Comparison of ENCODE assay signal across 22 mouse cellular contexts in genomic region chr5:20334549-20334948, GRCm38 (mm10).
DNase-seq lines count a peak whose midpoint lies in the region; ATAC-seq lines count a peak whose summit lies in the region.
"Had no signal": no experiment of that assay in that cellular context is flagged by ENCODE, and none has a peak within 500 bp of the region (broad histone marks: within the 10 kb centered on the region; RNA-seq: fewer than 3 reads in every experiment).

No protein-coding gene starts in this region.

- ATAC-seq in lung, embryonic 16.5 days (ENCODE audit: low read depth) = peak; percentile 87
- ATAC-seq in hindbrain, embryonic 12.5 days (ENCODE audit: low FRiP score) = no peak
- ATAC-seq: CD4-positive, CD25-positive, alpha-beta regulatory T cell, adult 4 months; forebrain, embryonic 13.5 days; forebrain, postnatal 0 days; hindbrain, postnatal 0 days had no signal

- H3K4me3 ChIP-seq in lung, embryonic 16.5 days (ENCODE audit: low read length) = no peak overlapping the region
- no peak overlapping the region for H3K4me3 ChIP-seq in hindbrain, embryonic 12.5 days
- no peak overlapping the region for H3K4me3 ChIP-seq in forebrain, embryonic 10.5 days
- H3K4me3 ChIP-seq: embryonic facial prominence, embryonic 12.5 days; forebrain, embryonic 13.5 days; gastrocnemius, adult 2 months; heart, embryonic 12.5 days; hindbrain, embryonic 13.5 days had no signal

- peak; percentile 6 for DNase-seq in adrenal gland, postnatal 10 days
- DNase-seq in adrenal gland, adult (ENCODE audit: inconsistent age in 2 of 2, low spot score in 1 of 2) = no peak
- DNase-seq in lung, postnatal 14 days = no peak
- peak; percentile 4 to 29 for DNase-seq in lung, postnatal 4 days
- DNase-seq in forebrain, embryonic 10.5 days (ENCODE audit: extremely low spot score, low spot score) = no peak
- DNase-seq: adrenal gland, postnatal 14 days; B cell, adult 2 months; cerebellum, adult 11-12 months; cerebellum, adult 9-10 months; cerebellum, postnatal 25 days; forebrain, postnatal 0 days; gastrocnemius, adult 2 months; gastrocnemius, postnatal 25 days had no signal

- no peak overlapping the region for H3K4me2 ChIP-seq in lung, embryonic 16.5 days (ENCODE audit: low read depth, low read length)
- H3K4me2 ChIP-seq in hindbrain, embryonic 12.5 days (replicated peaks) = no peak overlapping the region
- H3K4me2 ChIP-seq: embryonic facial prominence, embryonic 12.5 days; forebrain, embryonic 13.5 days; heart, embryonic 12.5 days; hindbrain, embryonic 13.5 days had no signal

- no peaks in the 10 kb centered on the region for H3K9me3 ChIP-seq in lung, embryonic 16.5 days (ENCODE audit: control insufficient read depth, low read length)
- no peaks in the 10 kb centered on the region for H3K9me3 ChIP-seq in hindbrain, embryonic 12.5 days (replicated peaks)
- H3K9me3 ChIP-seq in forebrain, embryonic 10.5 days = no peaks in the 10 kb centered on the region
- H3K9me3 ChIP-seq: embryonic facial prominence, embryonic 12.5 days; forebrain, embryonic 13.5 days; G1E; heart, embryonic 12.5 days; hindbrain, embryonic 13.5 days had no signal

- no peak overlapping the region; the same call in 1 of the 2 replicates for H3K27ac ChIP-seq in lung, embryonic 16.5 days (ENCODE audit: low read length)
- H3K27ac ChIP-seq in hindbrain, embryonic 12.5 days = no peak overlapping the region
- no peak overlapping the region for H3K27ac ChIP-seq in forebrain, embryonic 10.5 days
- H3K27ac ChIP-seq: embryonic facial prominence, embryonic 12.5 days; forebrain, embryonic 13.5 days; gastrocnemius, adult 2 months; hindbrain, embryonic 13.5 days; hindbrain, postnatal 0 days had no signal

- no peak overlapping the region for H3K9ac ChIP-seq in lung, embryonic 16.5 days (ENCODE audit: low read length)
- H3K9ac ChIP-seq in hindbrain, embryonic 12.5 days = no peak overlapping the region
- H3K9ac ChIP-seq: embryonic facial prominence, embryonic 12.5 days; forebrain, embryonic 13.5 days; forebrain, postnatal 0 days; heart, embryonic 12.5 days; hindbrain, embryonic 13.5 days had no signal

- H3K27me3 ChIP-seq in lung, embryonic 16.5 days (ENCODE audit: control insufficient read depth, insufficient read depth, low read depth, low read length) = no peaks in the 10 kb centered on the region
- H3K27me3 ChIP-seq in hindbrain, embryonic 12.5 days = no peaks in the 10 kb centered on the region
- H3K27me3 ChIP-seq in forebrain, embryonic 10.5 days (ENCODE audit: poor library complexity, severe bottlenecking) = no peaks in the 10 kb centered on the region
- H3K27me3 ChIP-seq: embryonic facial prominence, embryonic 12.5 days; forebrain, embryonic 13.5 days; heart, embryonic 12.5 days; hindbrain, embryonic 13.5 days had no signal

- H3K36me3 ChIP-seq in lung, embryonic 16.5 days (ENCODE audit: control insufficient read depth, insufficient read depth, low read length) = no peaks in the 10 kb centered on the region
- H3K36me3 ChIP-seq in hindbrain, embryonic 12.5 days = no peaks in the 10 kb centered on the region
- no peaks in the 10 kb centered on the region for H3K36me3 ChIP-seq in forebrain, embryonic 10.5 days (replicated peaks)
- H3K36me3 ChIP-seq: embryonic facial prominence, embryonic 12.5 days; G1E; heart, embryonic 12.5 days; hindbrain, embryonic 13.5 days had no signal

- H3K4me1 ChIP-seq in lung, embryonic 16.5 days (replicated peaks; ENCODE audit: control insufficient read depth, insufficient read depth, low read length) = no peaks in the 10 kb centered on the region
- no peaks in the 10 kb centered on the region for H3K4me1 ChIP-seq in hindbrain, embryonic 12.5 days
- no peaks in the 10 kb centered on the region for H3K4me1 ChIP-seq in forebrain, embryonic 10.5 days
- H3K4me1 ChIP-seq: forebrain, embryonic 13.5 days; heart, embryonic 12.5 days; hindbrain, embryonic 13.5 days had no signal

Comparison
In these comparisons a context has a peak if more than half of its experiments do, and no peak if none do; other contexts are left out.
1. DNase-seq: peak in adrenal gland, postnatal 10 days (single experiment) and lung, postnatal 4 days (2 of 2); none in adrenal gland, adult (0 of 2), lung, postnatal 14 days (single experiment) and forebrain, embryonic 10.5 days (single experiment).